Mouse (Mus musculus) adrenal gland, postnatal 36 days (tissue): ENCODE measurements at regions not wholly inside any gene's neighbourhood (a gene's known extent, or its start where the extent isn't known, plus 50 kb on each side); places are given as distances from the start of the nearest gene placed in this dataset.
A peak's percentile ranks its signal among the peaks of the same experiment; 100 is the strongest.

Experiments
- DNase-seq, 2 experiments: peaks; one replicate each; pipeline ENCODE4 v3.0.0; 2021; ENCODE audit warnings: mixed read lengths in 1 of 2

DNA sequence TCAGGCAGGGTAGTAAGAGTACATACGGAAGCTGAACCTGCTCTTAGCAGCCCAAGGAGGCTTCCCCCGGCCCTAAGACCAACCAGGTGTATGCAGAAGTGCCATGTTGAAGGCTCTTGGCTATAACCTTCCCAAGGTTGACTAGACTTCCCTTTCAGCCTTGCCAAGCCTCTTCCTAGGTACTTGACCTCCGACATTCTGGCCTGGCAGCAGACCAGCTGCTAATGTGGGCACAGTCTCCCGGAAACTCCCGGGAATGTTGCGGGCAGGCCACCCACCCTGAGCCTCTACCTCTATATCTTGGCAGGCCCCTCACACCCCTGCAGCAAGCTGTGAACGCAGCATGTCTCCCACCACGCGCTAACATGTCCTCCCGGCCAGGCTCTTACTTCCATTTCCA, 201.1 kb downstream of the Thbs2 start:
- DNase-seq, result no peak

DNA sequence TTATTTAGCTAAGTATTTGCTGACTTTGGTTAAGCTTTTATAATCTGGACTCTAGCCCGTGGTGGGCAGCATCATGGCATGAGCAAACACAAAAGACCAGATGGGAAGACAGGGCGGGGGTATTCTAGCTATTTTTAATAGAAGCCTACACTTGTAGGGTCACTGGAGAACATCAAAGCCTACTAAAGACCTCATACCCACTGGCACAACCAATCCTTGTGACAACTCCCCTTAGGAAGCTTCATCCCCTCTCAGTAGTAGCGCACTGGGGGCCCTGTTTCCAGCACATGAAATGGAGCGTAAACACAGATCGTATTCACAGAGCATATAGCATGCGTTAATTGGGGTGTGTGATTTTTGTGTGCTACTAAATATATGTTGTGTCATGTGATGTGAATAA, 202.4 kb downstream of the Smoc2 start:
- no peak for DNase-seq

DNA sequence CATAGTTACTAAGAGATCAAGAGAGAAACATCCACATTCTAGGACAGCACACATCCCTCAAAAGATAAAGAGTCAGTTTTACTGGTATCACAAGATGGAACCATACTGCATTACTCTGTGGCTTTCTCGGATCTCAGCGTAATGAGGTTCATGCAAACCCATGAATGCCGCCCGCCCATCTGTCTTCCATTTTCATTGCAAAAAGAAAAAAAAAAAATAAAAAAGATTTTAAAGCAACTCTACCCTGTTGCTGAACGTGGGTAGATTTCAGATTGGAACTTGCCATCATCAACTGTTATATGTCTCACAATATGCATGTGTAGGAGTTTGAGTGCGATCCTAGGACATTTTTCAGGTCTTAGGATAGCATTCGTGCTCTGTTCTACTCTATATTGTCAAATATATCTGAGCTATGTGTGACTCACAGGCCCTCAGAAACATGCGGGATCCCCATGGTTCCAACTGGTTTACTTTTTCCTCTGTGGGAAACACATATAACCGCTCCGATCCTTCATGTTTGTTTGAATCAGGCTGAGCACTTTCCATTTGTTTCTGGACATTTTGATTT, 199.7 kb downstream of the Smoc2 start:
- no peak for DNase-seq

DNA sequence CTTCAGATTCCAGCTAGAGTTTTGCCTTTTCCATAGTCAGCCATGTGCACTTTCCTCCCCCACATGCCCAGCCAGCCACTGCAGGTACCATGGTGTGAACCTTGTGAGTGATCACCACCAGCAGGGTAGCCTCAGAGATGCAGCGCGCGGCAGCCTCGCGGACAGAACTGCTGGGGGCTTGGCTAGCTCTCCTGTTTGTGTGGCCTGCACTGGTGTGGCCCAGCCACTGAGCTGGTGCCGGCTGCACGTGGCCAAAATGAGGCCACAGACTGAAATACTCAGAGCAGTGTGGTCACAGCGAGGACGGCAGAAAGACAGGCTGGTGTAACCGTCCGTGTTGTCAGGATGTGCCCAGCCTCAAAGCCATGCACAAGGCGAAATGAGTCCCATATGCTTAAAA, 197.4 kb downstream of the Smoc2 start:
- no peak for DNase-seq

DNA sequence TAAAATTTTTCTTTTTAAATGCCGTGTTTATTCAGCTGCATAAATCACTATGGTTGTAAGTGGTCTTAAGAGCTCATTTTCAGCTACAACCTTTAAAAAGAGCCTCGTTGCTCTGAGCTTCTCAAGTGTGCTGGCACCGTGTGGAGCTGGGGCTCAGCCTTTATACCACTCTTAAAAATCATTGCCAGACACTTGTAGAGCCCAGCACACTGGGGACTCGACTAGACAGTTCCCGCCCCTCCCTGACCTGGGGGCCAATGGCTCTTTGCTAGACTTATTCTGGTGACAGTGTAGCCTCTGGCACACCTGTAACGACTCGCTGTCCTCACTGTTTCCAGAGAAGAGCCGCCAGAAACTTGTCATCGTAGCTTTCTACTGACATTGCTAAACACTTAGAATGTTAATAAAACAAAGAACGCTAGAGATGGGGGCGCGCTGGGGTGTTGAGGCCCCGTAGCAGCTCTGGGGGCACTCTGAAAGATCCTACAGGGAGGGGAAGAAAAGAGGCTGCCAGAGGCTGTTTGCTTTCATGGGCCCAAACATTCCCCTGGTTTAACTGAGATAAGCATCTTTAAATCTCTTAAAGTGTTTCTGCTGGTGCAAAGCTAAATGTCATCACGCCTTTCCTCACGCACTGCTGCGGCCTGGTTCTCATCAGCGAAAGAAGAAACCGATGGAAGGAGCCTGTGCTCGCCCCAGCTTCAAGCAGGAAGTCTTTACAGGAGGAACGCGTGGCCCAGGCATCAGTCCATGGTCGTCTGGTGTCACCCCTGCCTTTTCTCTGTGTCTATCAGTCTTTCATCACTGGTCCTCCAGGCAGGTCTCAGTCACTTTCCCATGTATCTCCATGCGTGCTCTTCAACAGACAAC, 196.7 kb downstream of the Smoc2 start:
- DNase-seq, result no peak

DNA sequence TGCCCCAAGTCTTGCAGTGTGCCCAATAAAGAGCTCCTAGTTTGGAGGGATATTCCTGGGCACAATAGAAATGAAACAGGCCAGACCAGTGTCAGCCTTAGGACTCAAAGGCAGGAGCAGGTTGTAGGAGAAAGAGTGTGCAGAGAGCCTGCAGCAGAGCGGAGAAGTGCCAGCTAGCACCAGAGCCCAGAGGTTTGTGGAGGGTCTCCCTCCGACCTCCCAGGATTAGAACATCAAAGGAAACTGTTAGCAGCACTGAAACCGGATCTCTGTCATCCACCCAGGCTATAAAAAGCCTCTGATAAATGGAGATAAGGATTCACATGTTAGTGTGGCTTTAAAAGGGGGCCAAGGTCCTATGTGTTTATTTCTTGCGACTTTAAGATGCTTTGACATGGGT, 196.0 kb downstream of the Smoc2 start:
- DNase-seq, result no peak

DNA sequence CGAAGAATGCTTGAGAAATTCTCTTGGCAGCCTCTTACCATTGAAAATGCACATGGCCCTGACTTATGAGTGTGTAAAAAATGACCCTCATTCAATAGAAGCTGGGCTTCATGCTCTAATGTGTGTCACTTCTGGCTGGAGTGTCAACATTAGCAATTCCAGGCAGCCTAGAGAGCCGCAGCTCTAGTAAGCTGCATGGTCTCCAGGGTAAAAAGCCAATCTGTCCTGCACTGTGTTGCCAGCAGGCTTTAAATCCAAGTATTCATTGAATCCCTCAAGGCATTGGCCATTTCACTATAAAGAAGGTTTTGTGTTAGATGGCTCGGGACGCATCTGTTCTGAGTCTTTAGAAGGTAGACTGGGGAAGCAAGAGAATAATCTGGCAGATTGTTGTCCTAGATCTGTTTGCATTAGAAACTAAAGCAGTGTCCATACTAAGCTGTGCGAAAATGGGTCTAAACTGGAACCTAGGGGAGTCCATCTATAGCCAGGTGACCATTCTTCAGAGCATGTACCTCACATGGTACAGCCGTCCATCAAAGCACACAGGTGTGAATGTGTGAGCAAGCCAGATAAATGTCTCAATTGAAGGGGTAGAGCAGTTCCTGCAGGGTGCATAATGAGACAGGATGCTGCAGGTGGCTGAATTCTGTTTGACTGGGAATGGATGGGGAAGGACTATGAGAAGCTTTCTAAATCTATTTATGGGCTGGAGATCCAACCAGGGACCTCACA, 189.6 kb downstream of the Smoc2 start:
- no peak for DNase-seq

DNA sequence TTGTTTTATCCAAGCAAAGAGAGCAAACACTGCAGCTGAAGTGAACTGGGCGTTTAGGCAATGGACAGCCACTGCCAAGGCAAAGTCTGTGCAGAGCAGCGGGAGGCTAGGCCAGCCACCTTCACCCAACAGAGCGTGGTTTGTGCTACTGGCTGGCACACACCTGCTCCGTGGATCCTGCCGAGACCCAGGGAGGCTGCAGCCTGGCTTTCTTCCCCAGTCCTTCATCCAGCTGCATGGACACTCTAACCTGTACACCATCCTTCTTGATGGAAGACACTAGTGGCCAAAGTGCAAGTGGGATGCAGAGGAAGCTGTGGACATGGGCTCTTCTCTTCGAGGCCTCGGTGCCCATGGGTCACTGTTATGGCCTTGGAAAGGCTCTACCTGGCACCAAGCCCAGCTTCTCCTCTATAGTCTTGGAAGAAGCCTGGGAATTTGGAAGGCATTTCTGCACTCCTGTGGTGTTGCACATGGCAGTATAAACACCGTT, 176.0 kb downstream of the Smoc2 start:
- peak; percentile 44 to 52 for DNase-seq
